Mouse (Mus musculus): ENCODE measurements at regions not wholly inside any gene's neighbourhood (a gene's known extent, or its start where the extent isn't known, plus 50 kb on each side); places are given as distances from the start of the nearest gene placed in this dataset.

GRCm38 (mm10) chr3:61225054-61225453 is 136.4 kb upstream of the Rap2b start:
- TF ChIP-seq CTCF (IDR thresholded peaks at IDR 0.05; ENCODE audit: control insufficient read depth, insufficient read depth, insufficient read length), result no peak
- TF ChIP-seq USF1 (IDR thresholded peaks at IDR 0.05; ENCODE audit: low read depth), result no peak
- no peak for TF ChIP-seq MYOD1 (IDR thresholded peaks at IDR 0.05; ENCODE audit: control insufficient read depth, insufficient read length, low read depth)
- TF ChIP-seq MAX (IDR thresholded peaks at IDR 0.05), result no peak
- no peak for TF ChIP-seq CEBPB (IDR thresholded peaks at IDR 0.05; ENCODE audit: low read depth)
- TF ChIP-seq MYOG (IDR thresholded peaks at IDR 0.05; ENCODE audit: control insufficient read depth, extremely low read depth, insufficient read length), result no peak
